18 mouse cellular contexts compared by ENCODE assay signal in genomic region chr1:135252854-135253253, GRCm38 (mm10). TPM values are rescaled to one million over a fixed set of nuclear protein-coding genes. Genes with fewer than 3 reads are reported as not detected.
DNase-seq lines count a peak whose midpoint lies in the region; ATAC-seq lines count a peak whose summit lies in the region.
"Had no signal": no experiment of that assay in that cellular context is flagged by ENCODE, and none has a peak within 500 bp of the region (broad histone marks: within the 10 kb centered on the region; RNA-seq: fewer than 3 reads in every experiment).

No protein-coding gene starts in this region.

- no peaks in the 10 kb centered on the region for H3K9me3 ChIP-seq in intestine, embryonic 16.5 days (ENCODE audit: control insufficient read depth, low read length)
- H3K9me3 ChIP-seq in forebrain, embryonic 13.5 days (replicated peaks) = no peaks in the 10 kb centered on the region
- H3K9me3 ChIP-seq: hindbrain, embryonic 13.5 days; kidney, embryonic 15.5 days; neural tube, embryonic 13.5 days had no signal

- WGBS in intestine, embryonic 16.5 days = 42% methylated on average over 4 of the region's 4 CpGs
- WGBS in forebrain, embryonic 13.5 days = 59% methylated on average over 4 of the region's 4 CpGs

- H3K4me1 ChIP-seq in intestine, embryonic 16.5 days (ENCODE audit: control insufficient read depth, insufficient read depth, low read length) = peaks cover 22% of the 10 kb centered on the region
- peaks cover 8% of the 10 kb centered on the region; the same call in 1 of the 2 replicates for H3K4me1 ChIP-seq in forebrain, embryonic 13.5 days

- peak overlapping the region; percentile 76 for H3K9ac ChIP-seq in intestine, embryonic 16.5 days (ENCODE audit: low read depth, low read length)
- no peak overlapping the region for H3K9ac ChIP-seq in forebrain, embryonic 13.5 days
- H3K9ac ChIP-seq: hindbrain, embryonic 13.5 days; kidney, embryonic 15.5 days; liver, postnatal 0 days; neural tube, embryonic 13.5 days had no signal

- ATAC-seq in intestine, embryonic 16.5 days = no peak
- ATAC-seq in forebrain, embryonic 13.5 days = no peak
- ATAC-seq: liver, postnatal 0 days had no signal

- H3K27me3 ChIP-seq in intestine, embryonic 16.5 days (replicated peaks; ENCODE audit: control insufficient read depth, insufficient read depth, low read length) = no peaks in the 10 kb centered on the region
- H3K27me3 ChIP-seq in forebrain, embryonic 13.5 days = 0 out of 2 replicates have a peak, but pooled peaks cover 5% of the 10 kb centered on the region
- H3K27me3 ChIP-seq: neural tube, embryonic 13.5 days had no signal

- H3K4me2 ChIP-seq in intestine, embryonic 16.5 days (ENCODE audit: low read depth, low read length) = peak overlapping the region; percentile 51
- no peak overlapping the region for H3K4me2 ChIP-seq in forebrain, embryonic 13.5 days
- H3K4me2 ChIP-seq: heart, embryonic 11.5 days; hindbrain, embryonic 13.5 days; kidney, embryonic 15.5 days; neural tube, embryonic 13.5 days had no signal

- DNase-seq in gastrocnemius, postnatal 25 days = peak; percentile 47
- no peak for DNase-seq in gastrocnemius, postnatal 4 days (ENCODE audit: low spot score in 2 of 2)
- DNase-seq in NIH3T3 (ENCODE audit: low read depth) = peak; percentile 76
- DNase-seq in skeletal muscle tissue, adult 2 months (ENCODE audit: low read depth, low spot score) = peak; percentile 64
- DNase-seq in left cerebral cortex, adult 11 months (ENCODE audit: low spot score) = no peak
- no peak for DNase-seq in heart, adult 8-10 months (ENCODE audit: low spot score)
- DNase-seq: cerebellum, adult 9-11 months; layer of hippocampus, adult 9-11 months; left cerebral cortex, postnatal 4 days; liver, postnatal 0 days; midbrain, embryonic 14.5 days; retina, postnatal 1 day had no signal

- H3K27ac ChIP-seq in intestine, embryonic 16.5 days (ENCODE audit: low read length) = peak overlapping the region; percentile 85
- no peak overlapping the region for H3K27ac ChIP-seq in forebrain, embryonic 13.5 days
- H3K27ac ChIP-seq: hindbrain, embryonic 13.5 days; kidney, embryonic 15.5 days; neural tube, embryonic 13.5 days had no signal

- H3K4me3 ChIP-seq in intestine, embryonic 16.5 days (ENCODE audit: low read length) = peak overlapping the region; percentile 5; the same call in 1 of the 2 replicates
- H3K4me3 ChIP-seq in forebrain, embryonic 13.5 days = no peak overlapping the region
- H3K4me3 ChIP-seq: hindbrain, embryonic 13.5 days; kidney, embryonic 15.5 days; neural tube, embryonic 13.5 days had no signal

- no peaks in the 10 kb centered on the region for H3K36me3 ChIP-seq in intestine, embryonic 16.5 days (ENCODE audit: control insufficient read depth, insufficient read depth, low read length)
- H3K36me3 ChIP-seq in forebrain, embryonic 13.5 days (ENCODE audit: poor library complexity, severe bottlenecking) = no peaks in the 10 kb centered on the region
- H3K36me3 ChIP-seq: hindbrain, embryonic 13.5 days; neural tube, embryonic 13.5 days had no signal

RNA-seq across cellular contexts. Expression of gene Elf3, which starts 5.5 kb away (rescaled TPM):
- under 1 TPM in 1 of 2 experiments, not detected in 1; 0.18 TPM for total RNA-seq in gastrocnemius, postnatal 25 days (2021)
- under 1 TPM; 0.42 to 0.44 TPM for total RNA-seq in gastrocnemius, postnatal 4 days (2021)
- polyA plus RNA-seq in intestine, embryonic 16.5 days (2015; fragmentation: Nextera tagmentation; extraction: Ambion mirVana) = 264 and 267 TPM in 2 replicates
- under 1 TPM in 1 of 4 experiments, not detected in 3; 0.14 TPM for total RNA-seq in heart, adult 8-10 months (2022)
- polyA plus RNA-seq in forebrain, embryonic 13.5 days (2015; fragmentation: Nextera tagmentation; extraction: Ambion mirVana) = 0.22 and 0.34 TPM in 2 replicates

RNA-seq across cellular contexts. Expression of gene Rnpep, which starts 31.0 kb away (rescaled TPM):
- total RNA-seq in gastrocnemius, postnatal 25 days (2021) = 10 to 100 TPM; 12.0 to 12.9 TPM
- 10 to 100 TPM; 22.7 to 24.2 TPM for total RNA-seq in gastrocnemius, postnatal 4 days (2021)
- 174 and 193 TPM in 2 replicates for polyA plus RNA-seq in intestine, embryonic 16.5 days (2015; fragmentation: Nextera tagmentation; extraction: Ambion mirVana)
- total RNA-seq in heart, adult 8-10 months (2022) = 10 to 100 TPM; 18.9 to 22.7 (median 21.2) TPM
- polyA plus RNA-seq in forebrain, embryonic 13.5 days (2015; fragmentation: Nextera tagmentation; extraction: Ambion mirVana) = 86.2 and 90.3 TPM in 2 replicates

Comparison
In these comparisons a context has a peak if more than half of its experiments do, and no peak if none do; other contexts are left out.
1. DNase-seq: peak in gastrocnemius, postnatal 25 days (single experiment), NIH3T3 (single experiment) and skeletal muscle tissue, adult 2 months (single experiment); none in gastrocnemius, postnatal 4 days (0 of 2), left cerebral cortex, adult 11 months (single experiment) and heart, adult 8-10 months (single experiment).